Mouse (Mus musculus) ES-E14 (cell line): Measurements from ENCODE around the gene Ppp6r1. TPM values are rescaled to one million over a fixed set of nuclear protein-coding genes. Genes with fewer than 3 reads are reported as not detected.

Experiments used
- DNase-seq: peaks from one replicate; pipeline ENCODE4 v3.0.0-alpha.2; 2013; ENCODE audit warnings: low read depth, low spot score
- H3K27ac ChIP-seq: 2 replicates; pipeline ENCODE4 v1.5.1; 2012; ENCODE audit warnings: low read depth, mild to moderate bottlenecking, low read length, moderate library complexity, mixed read lengths; ENCODE audit not compliant: poor library complexity, insufficient read depth, severe bottlenecking
- H3K36me3 ChIP-seq: 2 replicates; pipeline ENCODE4 v1.6.1; 2012; ENCODE audit warnings: mild to moderate bottlenecking, low read length, moderate library complexity, mixed read lengths; ENCODE audit not compliant: control insufficient read depth, poor library complexity, insufficient read depth, severe bottlenecking
- H3K4me1 ChIP-seq, 2 experiments: fragments of 150-350 bp in 1 of 2; sonication (generic) in 1 of 2; 2 replicates each; pipeline ENCODE4 v1.6.1; 2012; ENCODE audit warnings: low read length in 2 of 2, mild to moderate bottlenecking in 1 of 2, mixed read lengths in 1 of 2; ENCODE audit not compliant: control insufficient read depth in 2 of 2, insufficient read depth in 2 of 2, poor library complexity in 1 of 2
- H3K4me3 ChIP-seq, 2 experiments: fragments of 150-350 bp in 1 of 2; sonication (generic) in 1 of 2; 2 replicates each; pipeline ENCODE4 v1.5.1; 2012; ENCODE audit warnings: low read length in 2 of 2, low read depth in 1 of 2, mild to moderate bottlenecking in 1 of 2, mixed read lengths in 1 of 2; ENCODE audit not compliant: insufficient read depth in 1 of 2, poor library complexity in 1 of 2, severe bottlenecking in 1 of 2
- H3K9ac ChIP-seq: 2 replicates; pipeline ENCODE4 v1.6.1; 2012; ENCODE audit warnings: low read depth, mild to moderate bottlenecking, low read length, mixed read lengths; ENCODE audit not compliant: poor library complexity, insufficient read depth, severe bottlenecking
- H3K9me3 ChIP-seq: fragments of 150-350 bp; sonication (generic); 2 replicates; pipeline ENCODE4 v1.6.1; 2012; ENCODE audit warnings: low read depth, mild to moderate bottlenecking, low read length; ENCODE audit not compliant: control insufficient read depth, insufficient read depth
- CHD2 ChIP-seq: IDR thresholded peaks from 2 replicates; pipeline ENCODE4 v1.6.1; 2014; ENCODE audit warnings: mild to moderate bottlenecking, low read depth, low read length, inconsistent platforms
- HCFC1 ChIP-seq: IDR thresholded peaks from 2 replicates; pipeline ENCODE4 v1.6.1; 2012; ENCODE audit warnings: low read length, inconsistent platforms, borderline replicate concordance; ENCODE audit not compliant: insufficient read depth
- MAFK ChIP-seq: IDR thresholded peaks from 2 replicates; pipeline ENCODE4 v1.6.1; 2014; ENCODE audit warnings: mild to moderate bottlenecking, low read depth, low read length, inconsistent platforms; ENCODE audit not compliant: insufficient read depth
- ZC3H11A ChIP-seq: IDR thresholded peaks from 2 replicates; pipeline ENCODE4 v1.6.1; 2012; ENCODE audit warnings: low read depth, mild to moderate bottlenecking, inconsistent platforms, low read length, borderline replicate concordance
- ZNF384 ChIP-seq: IDR thresholded peaks from 2 replicates; pipeline ENCODE4 v1.6.1; 2012; ENCODE audit warnings: low read depth, low read length, inconsistent platforms
- in situ Hi-C, 2 experiments: fragments of 600-800 bp; cut with MboI; formaldehyde crosslinking; loops; one replicate each; pipeline ENCODE4 v1.15.1; 2025; ENCODE audit warnings: low sequenced_read_pairs in 2 of 2, inconsistent platforms in 1 of 2; ENCODE audit not compliant: unreplicated experiment in 2 of 2
- total RNA-seq: library from RNA; depleted of rRNA; stranded (reverse); fragments of 300-350 nt; gene quantifications from 2 replicates; pipeline ENCODE4 v1.2.3, GENCODE M21; 2012

Ppp6r1 gene
- total RNA-seq, 1 experiment, result 62.9 TPM

DNA sequence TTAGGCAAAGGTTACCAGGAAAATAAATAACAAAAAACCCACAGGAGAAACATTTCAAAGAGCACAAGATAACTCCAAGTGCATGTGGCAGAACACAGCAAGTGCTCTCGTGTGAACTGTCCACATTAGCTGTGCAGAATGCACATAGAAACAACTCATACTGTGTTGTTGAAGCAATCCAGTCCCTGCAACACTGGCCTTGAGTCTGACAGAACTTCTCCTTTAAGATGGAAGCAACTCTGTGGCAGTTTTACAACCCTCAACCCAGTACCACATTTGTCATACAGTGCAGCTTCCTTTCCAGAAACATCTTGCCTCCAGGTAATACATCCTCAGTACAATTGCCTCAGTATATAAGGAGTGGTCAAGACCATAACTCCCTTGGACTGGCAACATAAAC lies 2.0 kb downstream of the Ppp6r1 start:
- H3K9me3 ChIP-seq, result no peaks in the 10 kb centered on the region
- TF ChIP-seq HCFC1 (no peak), CHD2 (no peak), ZC3H11A (no peak), MAFK (no peak), ZNF384 (no peak)
- H3K4me1 ChIP-seq, result peaks cover 2 to 11% of the 10 kb centered on the region in 2 experiments; a peak in 2 of 4 replicates
- no peak overlapping the region for H3K4me3 ChIP-seq
- peaks cover 6% of the 10 kb centered on the region; the same call in 1 of the 2 replicates for H3K36me3 ChIP-seq
- H3K9ac ChIP-seq, result no peak overlapping the region
- no peak for DNase-seq
- H3K27ac ChIP-seq, result no peak overlapping the region
- in situ Hi-C loops, result no loop called here

DNA sequence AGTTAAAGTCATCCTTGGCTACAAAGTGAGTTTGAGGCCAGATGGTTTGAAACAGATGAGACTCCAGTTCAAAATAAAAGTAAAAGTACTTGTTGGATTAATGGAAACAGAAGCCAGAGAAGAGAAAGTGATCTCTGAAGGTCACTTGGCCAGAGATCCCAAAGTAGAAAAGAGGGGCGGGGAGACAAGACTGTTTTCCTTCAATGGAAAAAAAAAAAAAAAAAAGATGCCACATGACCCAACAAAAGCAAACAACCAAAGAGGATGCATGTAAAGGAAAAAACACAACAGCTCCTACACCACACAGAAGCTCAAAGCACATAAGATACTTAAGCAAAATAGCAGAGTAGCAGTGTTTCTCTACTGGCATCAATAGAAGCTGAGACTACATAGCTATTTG lies 2.9 kb downstream of the Ppp6r1 start:
- Histone ChIP-seq H3K9me3 (no peaks in the 10 kb centered on the region), H3K27ac (no peak overlapping the region), H3K4me3 (no peak overlapping the region), H3K9ac (no peak overlapping the region), H3K4me1 (peaks cover 2 to 14% of the 10 kb centered on the region in 2 experiments; a peak in 2 of 4 replicates), H3K36me3 (peaks cover 6% of the 10 kb centered on the region; the same call in 1 of the 2 replicates)
- no peak for DNase-seq
- TF ChIP-seq MAFK (no peak), ZC3H11A (no peak), CHD2 (no peak), HCFC1 (no peak), ZNF384 (no peak)
- in situ Hi-C loops, result no loop called here

DNA sequence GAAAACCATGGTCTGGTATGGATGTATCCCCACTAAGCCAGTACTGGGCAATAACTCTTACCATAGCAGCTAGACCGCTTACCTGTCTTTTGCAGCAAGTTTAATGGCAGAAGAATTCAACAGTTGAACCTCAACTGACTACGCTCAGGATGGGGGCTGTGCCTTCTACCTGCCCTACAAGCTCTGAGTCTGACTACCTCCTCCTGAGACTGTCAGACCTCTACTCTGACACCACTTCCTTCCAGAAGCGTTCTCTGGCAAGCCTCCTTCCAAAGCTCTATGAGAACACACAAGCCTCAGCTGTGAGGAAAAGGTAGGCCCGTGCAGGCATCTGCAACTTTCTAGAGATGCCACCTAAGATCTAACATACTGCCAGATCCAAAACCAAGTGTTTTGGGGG lies 3.4 kb downstream of the Ppp6r1 start:
- no peak for TF ChIP-seq MAFK
- no peak for TF ChIP-seq ZNF384
- no peak for TF ChIP-seq HCFC1
- TF ChIP-seq CHD2, result no peak
- no peak for TF ChIP-seq ZC3H11A
- H3K27ac ChIP-seq, result no peak overlapping the region
- H3K9ac ChIP-seq, result no peak overlapping the region
- H3K9me3 ChIP-seq, result no peaks in the 10 kb centered on the region
- DNase-seq, result no peak
- H3K4me3 ChIP-seq, result no peak overlapping the region
- in situ Hi-C loops, result no loop called here
- H3K36me3 ChIP-seq, result peaks cover 6% of the 10 kb centered on the region; the same call in 1 of the 2 replicates
- H3K4me1 ChIP-seq, result peaks cover 2 to 14% of the 10 kb centered on the region in 2 experiments; a peak in 2 of 4 replicates

DNA sequence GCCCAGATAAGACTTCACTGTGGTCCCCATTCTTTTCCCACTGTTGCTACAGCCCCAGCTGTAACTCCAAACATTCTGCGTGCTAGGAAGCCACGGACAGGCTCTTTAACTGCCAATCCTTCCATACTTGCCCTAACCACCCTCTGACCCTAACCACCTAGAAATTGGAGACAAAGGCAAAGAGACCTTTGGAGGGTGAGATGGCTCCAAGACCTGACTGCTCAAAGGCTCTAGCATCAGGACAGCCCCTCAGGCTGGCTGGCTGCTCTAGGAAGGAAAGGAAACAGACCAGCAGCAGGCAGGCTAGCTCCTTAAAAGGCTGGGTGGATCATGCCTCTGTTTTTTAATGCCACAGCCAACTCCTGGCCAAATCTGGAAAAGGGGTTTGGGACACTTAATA lies 4.6 kb downstream of the Ppp6r1 start:
- no peaks in the 10 kb centered on the region for H3K9me3 ChIP-seq
- peaks cover 6% of the 10 kb centered on the region; the same call in 1 of the 2 replicates for H3K36me3 ChIP-seq
- peaks cover 2 to 14% of the 10 kb centered on the region in 2 experiments; a peak in 1 of 4 replicates for H3K4me1 ChIP-seq
- no peak overlapping the region for H3K4me3 ChIP-seq
- H3K27ac ChIP-seq, result no peak overlapping the region
- in situ Hi-C loops, result no loop called here
- no peak overlapping the region for H3K9ac ChIP-seq
- no peak for TF ChIP-seq ZNF384
- TF ChIP-seq ZC3H11A, result no peak
- TF ChIP-seq HCFC1, result no peak
- TF ChIP-seq MAFK, result no peak
- TF ChIP-seq CHD2, result no peak
- no peak for DNase-seq
